Mouse (Mus musculus): Measurements from ENCODE around the gene Rps19. TPM values are rescaled to one million over a fixed set of nuclear protein-coding genes. Genes with fewer than 3 reads are reported as not detected.
"Not testable (repeated sequence)": the region's sequence is repeated elsewhere in the genome, so short reads cannot be mapped to it uniquely, and the experiment has no call there.

Rps19 gene
- 627 and 638 TPM in 2 replicates for polyA plus RNA-seq (2012; rRNA removed)

DNA sequence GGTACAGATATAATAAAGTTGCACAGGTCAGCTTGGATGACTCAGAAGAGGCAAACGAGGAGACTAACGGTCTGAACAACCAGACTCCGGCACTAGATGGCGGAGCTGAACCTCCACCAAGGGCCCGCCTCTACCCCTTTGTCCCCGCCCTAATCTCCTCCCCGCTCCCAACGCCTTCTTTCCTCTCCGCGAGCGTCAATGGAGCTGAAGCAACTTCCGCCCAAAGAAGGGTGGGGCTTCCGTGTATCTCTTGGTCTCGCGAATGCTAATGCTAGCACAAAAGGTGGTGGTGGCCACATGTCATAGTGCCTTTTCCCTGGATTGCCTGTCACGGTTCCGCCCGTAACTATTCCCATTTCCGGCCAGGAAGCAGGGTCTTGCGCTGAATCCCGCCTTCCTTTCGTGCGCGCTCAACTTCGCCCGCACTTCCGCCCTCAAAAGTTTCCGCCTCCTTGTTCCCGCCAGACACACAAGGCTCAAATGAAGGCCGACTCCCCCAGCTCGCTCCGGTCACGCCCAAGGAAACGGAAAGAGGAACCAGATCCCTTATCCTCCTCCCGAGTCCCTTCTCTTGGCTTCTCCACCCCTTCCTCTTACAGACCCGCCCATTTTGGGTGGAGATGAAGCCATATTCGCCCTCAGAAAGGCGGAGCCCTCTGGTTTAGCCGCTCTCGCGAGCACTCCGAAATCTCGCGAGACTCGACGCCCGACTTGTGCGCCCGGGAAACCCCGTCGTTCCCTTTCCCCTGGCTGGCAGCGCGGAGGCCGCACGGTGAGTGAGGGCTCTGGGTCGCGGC lies at the start of gene Rps19:
Gene Rps19 (plus strand): TSS at position 476 of the 797 bp plus-strand sequence.
- Histone ChIP-seq H3K27me3 (ENCODE audit: control insufficient read depth, insufficient read depth, low read length) (no peaks in the 10 kb centered on the region), H3K36me3 (ENCODE audit: control insufficient read depth, insufficient read depth, low read length) (peaks cover 22% of the 10 kb centered on the region), H3K27ac (ENCODE audit: insufficient read depth, low read length) (peak within 1 kb of the TSS; percentile 97), H3K4me1 (ENCODE audit: control insufficient read depth, insufficient read depth, insufficient read length) (peaks cover 13% of the 10 kb centered on the region; the same call in 1 of the 2 replicates), H3K4me3 (ENCODE audit: extremely low read depth, insufficient read depth, insufficient read length) (peak within 1 kb of the TSS; percentile 86)
- DNase-seq (ENCODE audit: low read depth in 1 of 2, low spot score in 2 of 2): peak; percentile 95 to 99
- peak; percentile 77 for TF ChIP-seq CTCF (IDR thresholded peaks at IDR 0.05; ENCODE audit: extremely low read depth, insufficient read depth, insufficient read length, insufficient replicate concordance)
- TF ChIP-seq POLR2A (IDR thresholded peaks at IDR 0.05; ENCODE audit: low read depth, low read length): peak; percentile 68
- WGBS: under 1% methylated on average over 57 of the region's 57 CpGs

DNA sequence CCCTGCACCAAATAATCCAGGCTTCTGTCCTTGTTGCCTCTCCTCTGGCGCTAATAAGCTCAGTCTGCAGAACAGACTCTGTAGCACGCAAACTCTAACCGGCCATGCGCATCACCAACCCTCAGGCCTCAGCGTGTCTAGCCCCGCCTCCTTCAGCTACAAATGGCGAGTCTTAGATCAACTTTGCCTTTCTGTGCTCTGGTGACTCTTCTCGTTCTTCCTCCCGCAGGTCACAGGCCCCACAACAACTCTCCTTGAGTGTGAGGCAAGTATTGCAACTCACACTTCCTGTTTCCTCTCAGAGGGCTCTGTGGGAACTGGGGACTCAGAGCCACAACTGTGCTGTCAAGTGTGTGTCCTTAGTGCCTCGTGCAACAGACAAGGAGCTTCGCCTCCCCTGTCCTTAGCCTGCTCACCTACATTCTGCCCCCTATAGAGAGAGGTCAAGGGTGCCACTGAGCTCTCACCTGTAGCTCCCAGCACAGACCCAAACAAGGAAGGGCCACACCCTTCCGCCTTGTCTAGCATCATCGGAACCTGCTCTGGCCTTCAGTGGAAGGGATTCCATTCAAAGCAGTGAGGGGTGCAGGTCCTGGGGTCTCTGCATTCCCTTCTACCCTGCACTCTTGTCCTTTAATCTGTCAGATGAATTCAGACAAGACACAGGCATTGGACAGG lies 45.3 kb upstream of the Rps19 start:
- peak; percentile 44 to 56 for DNase-seq (ENCODE audit: low read depth in 1 of 2, low spot score in 2 of 2)
- H3K4me3 ChIP-seq (ENCODE audit: extremely low read depth, insufficient read depth, insufficient read length); H3K27me3 ChIP-seq (ENCODE audit: control insufficient read depth, insufficient read depth, low read length); H3K36me3 ChIP-seq (ENCODE audit: control insufficient read depth, insufficient read depth, low read length): not testable (repeated sequence)
- peaks cover 17% of the 10 kb centered on the region; the same call in 1 of the 2 replicates for H3K4me1 ChIP-seq (ENCODE audit: control insufficient read depth, insufficient read depth, insufficient read length)
- peak overlapping the region; percentile 88 for H3K27ac ChIP-seq (ENCODE audit: insufficient read depth, low read length)
- 21% methylated on average over 13 of the region's 13 CpGs for WGBS

DNA sequence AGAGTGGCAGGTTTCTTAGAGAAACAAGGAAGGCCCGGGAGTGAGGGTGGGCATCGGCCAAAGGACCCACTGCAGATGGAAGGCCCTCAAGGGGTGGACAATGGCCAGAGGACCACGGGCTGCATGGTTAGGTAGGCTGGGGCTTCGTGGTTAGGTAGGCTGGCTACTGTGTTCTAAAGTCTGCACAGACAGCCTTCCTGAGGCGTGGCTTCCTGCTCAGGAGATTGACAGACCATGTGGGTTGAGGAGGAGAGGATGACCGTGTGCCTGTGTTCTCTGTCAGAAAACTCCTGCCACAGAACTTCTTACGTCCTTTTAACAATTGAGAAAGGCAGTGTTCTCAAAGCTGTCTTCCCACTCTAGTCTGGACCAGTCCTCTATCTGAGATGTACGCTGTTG lies 44.8 kb upstream of the Rps19 start:
- peak in 1 of 2 experiments; percentile 43 for DNase-seq (ENCODE audit: low read depth in 1 of 2, low spot score in 2 of 2)
- Histone ChIP-seq H3K4me3 (ENCODE audit: extremely low read depth, insufficient read depth, insufficient read length) (no peak overlapping the region), H3K27me3 (ENCODE audit: control insufficient read depth, insufficient read depth, low read length) (no peaks in the 10 kb centered on the region), H3K36me3 (ENCODE audit: control insufficient read depth, insufficient read depth, low read length) (no peaks in the 10 kb centered on the region), H3K4me1 (ENCODE audit: control insufficient read depth, insufficient read depth, insufficient read length) (peaks cover 17% of the 10 kb centered on the region; the same call in 1 of the 2 replicates), H3K27ac (ENCODE audit: insufficient read depth, low read length) (peak overlapping the region; percentile 88)
- TF ChIP-seq CTCF (IDR thresholded peaks at IDR 0.05; ENCODE audit: extremely low read depth, insufficient read depth, insufficient read length, insufficient replicate concordance) (no peak), POLR2A (IDR thresholded peaks at IDR 0.05; ENCODE audit: low read depth, low read length) (no peak)
- WGBS: 39% methylated on average over 8 of the region's 8 CpGs

DNA sequence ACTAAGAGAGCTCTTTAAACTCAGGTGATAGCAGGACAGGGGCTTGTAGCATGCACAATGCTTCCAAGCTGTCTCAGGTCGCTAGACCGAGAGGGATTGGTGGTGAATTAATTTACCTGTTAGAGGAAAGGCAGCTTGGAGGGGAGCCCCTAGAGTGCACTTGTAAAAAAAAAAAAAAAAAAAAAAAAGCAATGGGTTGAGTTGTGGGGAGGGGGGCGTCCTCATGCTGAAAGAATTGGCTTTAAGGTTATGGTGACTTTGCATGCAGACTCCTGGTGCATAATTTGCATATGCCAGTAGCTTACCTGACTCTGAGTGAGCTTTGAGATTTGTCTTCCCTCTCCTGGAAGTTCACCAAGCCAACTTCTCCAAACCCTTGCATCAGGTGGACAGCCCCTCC lies 43.8 kb upstream of the Rps19 start:
- Histone ChIP-seq H3K27me3 (ENCODE audit: control insufficient read depth, insufficient read depth, low read length) (no peaks in the 10 kb centered on the region), H3K4me1 (ENCODE audit: control insufficient read depth, insufficient read depth, insufficient read length) (peaks cover 17% of the 10 kb centered on the region; the same call in 1 of the 2 replicates), H3K36me3 (ENCODE audit: control insufficient read depth, insufficient read depth, low read length) (no peaks in the 10 kb centered on the region), H3K27ac (ENCODE audit: insufficient read depth, low read length) (no peak overlapping the region), H3K4me3 (ENCODE audit: extremely low read depth, insufficient read depth, insufficient read length) (no peak overlapping the region)
- no peak for TF ChIP-seq CTCF (IDR thresholded peaks at IDR 0.05; ENCODE audit: extremely low read depth, insufficient read depth, insufficient read length, insufficient replicate concordance)
- TF ChIP-seq POLR2A (IDR thresholded peaks at IDR 0.05; ENCODE audit: low read depth, low read length): no peak
- no peak for DNase-seq (ENCODE audit: low read depth in 1 of 2, low spot score in 2 of 2)
- WGBS: 82% methylated on average over 3 of the region's 3 CpGs

- no peak for DNase-seq (ENCODE audit: low read depth in 1 of 2, low spot score in 2 of 2)
- no peak overlapping the region for H3K4me3 ChIP-seq (ENCODE audit: extremely low read depth, insufficient read depth, insufficient read length)
- H3K27ac ChIP-seq (ENCODE audit: insufficient read depth, low read length): no peak overlapping the region
- WGBS: 87% methylated on average over 4 of the region's 4 CpGs
- no peaks in the 10 kb centered on the region for H3K36me3 ChIP-seq (ENCODE audit: control insufficient read depth, insufficient read depth, low read length)
- H3K4me1 ChIP-seq (ENCODE audit: control insufficient read depth, insufficient read depth, insufficient read length): peaks cover 17% of the 10 kb centered on the region; the same call in 1 of the 2 replicates
- TF ChIP-seq POLR2A (IDR thresholded peaks at IDR 0.05; ENCODE audit: low read depth, low read length) (no peak), CTCF (IDR thresholded peaks at IDR 0.05; ENCODE audit: extremely low read depth, insufficient read depth, insufficient read length, insufficient replicate concordance) (no peak)
- H3K27me3 ChIP-seq (ENCODE audit: control insufficient read depth, insufficient read depth, low read length): no peaks in the 10 kb centered on the region
These were observed 43.2 kb upstream of the Rps19 start for GRCm38 (mm10) chr7:24841009-24841408.

- Histone ChIP-seq H3K4me1 (ENCODE audit: control insufficient read depth, insufficient read depth, insufficient read length) (peaks cover 5% of the 10 kb centered on the region; the same call in 1 of the 2 replicates), H3K36me3 (ENCODE audit: control insufficient read depth, insufficient read depth, low read length) (no peaks in the 10 kb centered on the region), H3K27me3 (ENCODE audit: control insufficient read depth, insufficient read depth, low read length) (no peaks in the 10 kb centered on the region), H3K27ac (ENCODE audit: insufficient read depth, low read length) (no peak overlapping the region), H3K4me3 (ENCODE audit: extremely low read depth, insufficient read depth, insufficient read length) (no peak overlapping the region)
- 67% methylated on average over 5 of the region's 5 CpGs for WGBS
- no peak for TF ChIP-seq CTCF (IDR thresholded peaks at IDR 0.05; ENCODE audit: extremely low read depth, insufficient read depth, insufficient read length, insufficient replicate concordance)
- TF ChIP-seq POLR2A (IDR thresholded peaks at IDR 0.05; ENCODE audit: low read depth, low read length): no peak
- no peak for DNase-seq (ENCODE audit: low read depth in 1 of 2, low spot score in 2 of 2)
These were observed 40.0 kb upstream of the Rps19 start for GRCm38 (mm10) chr7:24844144-24844543.

DNA sequence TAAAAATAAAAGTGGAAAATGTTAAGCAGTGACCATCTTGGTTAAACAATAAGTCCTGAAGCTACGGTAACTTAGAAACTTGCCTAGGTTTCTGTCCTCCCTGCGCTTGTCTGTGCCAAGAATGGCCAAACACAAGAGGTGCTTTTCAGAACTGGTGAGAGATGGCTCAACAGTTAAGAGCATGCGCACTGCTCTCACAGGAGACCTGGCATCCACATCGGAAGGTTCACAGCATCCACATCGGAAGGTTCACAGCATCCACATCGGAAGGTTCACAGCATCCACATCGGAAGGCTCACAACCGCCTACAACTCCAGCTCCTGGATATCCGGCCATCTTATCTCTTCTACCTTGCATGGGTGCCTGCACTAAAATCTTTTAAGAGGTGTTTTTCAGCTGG lies 39.0 kb upstream of the Rps19 start:
- no peaks in the 10 kb centered on the region for H3K36me3 ChIP-seq (ENCODE audit: control insufficient read depth, insufficient read depth, low read length)
- TF ChIP-seq CTCF (IDR thresholded peaks at IDR 0.05; ENCODE audit: extremely low read depth, insufficient read depth, insufficient read length, insufficient replicate concordance) (no peak), POLR2A (IDR thresholded peaks at IDR 0.05; ENCODE audit: low read depth, low read length) (no peak)
- H3K4me1 ChIP-seq (ENCODE audit: control insufficient read depth, insufficient read depth, insufficient read length): no peaks in the 10 kb centered on the region
- no peak for DNase-seq (ENCODE audit: low read depth in 1 of 2, low spot score in 2 of 2)
- H3K4me3 ChIP-seq (ENCODE audit: extremely low read depth, insufficient read depth, insufficient read length): no peak overlapping the region
- 88% methylated on average over 9 of the region's 9 CpGs for WGBS
- no peaks in the 10 kb centered on the region for H3K27me3 ChIP-seq (ENCODE audit: control insufficient read depth, insufficient read depth, low read length)
- H3K27ac ChIP-seq (ENCODE audit: insufficient read depth, low read length): no peak overlapping the region
